Mouse (Mus musculus) limb, embryonic 14.5 days (tissue): ENCODE measurements at regions not wholly inside any gene's neighbourhood (a gene's known extent, or its start where the extent isn't known, plus 50 kb on each side); places are given as distances from the start of the nearest gene placed in this dataset.

Experiments used
- ATAC-seq: fragments of 200-750 bp; cut with Nextera tagmentation; 2 replicates; pipeline ENCODE4 v1.8.0; 2017; ENCODE audit warnings: low read depth, moderate number of reproducible peaks, moderate TSS enrichment; ENCODE audit not compliant: low FRiP score
- DNase-seq: peaks from one replicate; pipeline ENCODE4 v3.0.0-alpha.2; 2015; ENCODE audit warnings: low spot score
- H3K27ac ChIP-seq: fragments of 300-500 bp; sonication (generic); replicated peaks from 2 replicates; pipeline ENCODE4 v1.5.1; 2014; ENCODE audit warnings: low read depth, mild to moderate bottlenecking, low read length, moderate library complexity, mixed read lengths
- H3K27me3 ChIP-seq: fragments of 300-500 bp; sonication (generic); 2 replicates; pipeline ENCODE4 v1.6.1; 2014; ENCODE audit warnings: low read length, mixed read lengths; ENCODE audit not compliant: control insufficient read depth, insufficient read depth
- H3K36me3 ChIP-seq: fragments of 300-500 bp; sonication (generic); 2 replicates; pipeline ENCODE4 v1.6.1; 2014; ENCODE audit warnings: mild to moderate bottlenecking, low read length, moderate library complexity, mixed read lengths; ENCODE audit not compliant: control insufficient read depth, insufficient read depth
- H3K4me1 ChIP-seq: fragments of 300-500 bp; sonication (generic); 2 replicates; pipeline ENCODE4 v1.6.1; 2014; ENCODE audit warnings: antibody characterized with exemption, low read length, mixed read lengths; ENCODE audit not compliant: control insufficient read depth, insufficient read depth
- H3K4me2 ChIP-seq: fragments of 300-500 bp; sonication (generic); replicated peaks from 2 replicates; pipeline ENCODE4 v1.6.1; 2014; ENCODE audit warnings: low read depth, mild to moderate bottlenecking, low read length, moderate library complexity; ENCODE audit not compliant: severe bottlenecking
- H3K4me3 ChIP-seq: fragments of 300-500 bp; sonication (generic); replicated peaks from 2 replicates; pipeline ENCODE4 v1.5.1; 2014; ENCODE audit warnings: low read length
- H3K9ac ChIP-seq: fragments of 300-500 bp; sonication (generic); 2 replicates; pipeline ENCODE4 v1.6.1; 2014; ENCODE audit warnings: mild to moderate bottlenecking, low read depth, low read length, moderate library complexity; ENCODE audit not compliant: severe bottlenecking
- H3K9me3 ChIP-seq: fragments of 300-500 bp; sonication (generic); 2 replicates; pipeline ENCODE4 v1.6.1; 2016; ENCODE audit warnings: low read length; ENCODE audit not compliant: control insufficient read depth
- POLR2A ChIP-seq: fragments of 200-500 bp; IDR thresholded peaks from 2 replicates; pipeline ENCODE4 v1.8.0; 2012; ENCODE audit warnings: inconsistent platforms, mild to moderate bottlenecking, moderate library complexity, borderline replicate concordance; ENCODE audit not compliant: insufficient read depth, insufficient read length; ENCODE audit errors: extremely low read depth
- WGBS: fragments of 180-500 bp; shearing (Covaris S2); extraction: QIAGEN DNeasy Blood & Tissue Kit; methylation state at CpG from one replicate; pipeline ENCODE4 v1.1.7; 2014; 5-methylcytosine and 5-hydroxymethylcytosine counted together

DNA sequence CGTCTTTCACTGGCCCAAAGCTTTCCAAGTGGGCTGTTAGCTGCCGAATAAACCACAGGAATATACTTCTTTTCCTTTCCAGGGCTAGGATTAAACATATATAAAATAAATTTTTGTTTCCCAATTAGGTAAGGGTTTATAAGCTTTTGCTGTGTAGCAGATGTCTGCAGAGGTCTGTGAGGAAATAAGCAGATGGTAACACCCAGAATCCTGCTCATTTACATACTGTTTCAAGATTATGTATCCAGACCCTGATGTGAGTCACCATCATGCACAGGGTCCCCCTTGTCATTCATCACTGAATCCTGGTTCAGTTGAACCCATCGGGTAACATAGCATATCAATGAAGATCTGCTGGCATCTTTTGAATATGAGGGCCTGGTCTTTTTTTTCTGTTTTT, 242.9 kb downstream of the Pdzph1 start:
- WGBS, result 74% methylated on average over 3 of the region's 3 CpGs
- DNase-seq, result no peak
- no peaks in the 10 kb centered on the region for H3K27me3 ChIP-seq
- H3K9ac ChIP-seq, result no peak overlapping the region
- no peak overlapping the region for H3K4me2 ChIP-seq
- ATAC-seq, result no peak
- H3K4me1 ChIP-seq, result no peaks in the 10 kb centered on the region
- H3K27ac ChIP-seq, result no peak overlapping the region
- no peaks in the 10 kb centered on the region for H3K9me3 ChIP-seq
- no peak for TF ChIP-seq POLR2A
- H3K4me3 ChIP-seq, result no peak overlapping the region
- H3K36me3 ChIP-seq, result no peaks in the 10 kb centered on the region

DNA sequence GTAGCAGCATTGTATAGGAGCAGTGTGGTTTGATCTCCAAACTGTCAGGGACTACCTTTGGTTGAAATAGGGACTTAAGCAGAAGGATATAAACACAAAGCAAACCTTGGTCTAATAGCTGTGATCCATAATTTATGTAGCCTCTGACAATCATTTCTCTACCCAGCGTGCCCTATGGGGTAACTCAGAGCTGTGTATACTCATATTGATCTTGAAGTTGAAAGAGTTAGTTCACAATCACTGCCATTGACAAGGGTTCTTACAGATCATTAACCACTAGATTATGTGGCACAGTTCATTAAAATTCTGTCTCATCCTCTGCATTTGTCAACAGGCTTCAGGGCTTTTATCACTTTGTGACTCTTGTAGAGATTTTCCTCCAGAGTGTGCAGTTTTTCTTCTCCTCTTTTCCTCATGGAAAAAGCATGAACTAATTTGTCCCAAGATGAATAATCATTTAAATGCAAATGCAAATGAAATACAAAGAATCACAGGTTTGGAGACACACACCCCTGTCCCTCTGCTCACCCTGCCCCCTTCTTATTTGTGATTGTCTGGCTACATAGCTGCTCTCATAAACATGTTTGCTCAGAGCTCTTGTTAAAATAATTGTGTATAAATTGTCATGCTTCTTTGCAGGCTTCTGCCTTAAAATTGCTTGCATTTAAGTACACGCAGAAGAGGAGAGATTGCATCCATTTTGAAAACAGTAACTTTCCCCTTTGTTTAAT, 280.3 kb downstream of the Pdzph1 start:
- TF ChIP-seq POLR2A, result no peak
- H3K4me3 ChIP-seq, result no peak overlapping the region
- no peak for ATAC-seq
- no peak for DNase-seq
- no peak overlapping the region for H3K4me2 ChIP-seq
- H3K27me3 ChIP-seq, result no peaks in the 10 kb centered on the region
- H3K9me3 ChIP-seq, result no peaks in the 10 kb centered on the region
- no peaks in the 10 kb centered on the region for H3K36me3 ChIP-seq
- no peaks in the 10 kb centered on the region for H3K4me1 ChIP-seq
- no peak overlapping the region for H3K27ac ChIP-seq
- WGBS, result 82% methylated on average over 2 of the region's 2 CpGs
- no peak overlapping the region for H3K9ac ChIP-seq

DNA sequence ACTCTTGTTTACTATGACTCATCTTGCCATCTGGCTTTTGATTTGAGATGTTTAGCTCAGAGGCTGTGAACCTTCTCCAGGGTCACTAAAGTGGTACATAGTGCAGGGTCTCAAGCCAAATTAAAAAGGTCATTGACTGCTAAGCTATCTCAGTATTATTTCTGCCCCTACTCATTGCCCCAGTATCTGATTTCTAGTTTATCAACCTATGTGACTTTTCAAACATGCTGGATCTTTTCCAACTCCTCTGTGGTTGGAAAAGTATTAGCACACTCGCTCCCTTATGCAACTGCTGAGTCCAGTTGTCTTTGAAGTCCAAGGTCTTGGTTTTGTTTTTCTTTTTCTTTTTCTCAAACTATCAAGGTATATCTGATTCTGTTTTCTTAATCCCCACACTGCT, 301.0 kb downstream of the Pdzph1 start:
- WGBS, result 82% methylated on average over 1 of the region's 1 CpGs
- H3K9ac ChIP-seq, result no peak overlapping the region
- H3K36me3 ChIP-seq, result no peaks in the 10 kb centered on the region
- H3K4me1 ChIP-seq, result no peaks in the 10 kb centered on the region
- TF ChIP-seq POLR2A, result no peak
- no peak overlapping the region for H3K4me3 ChIP-seq
- no peak overlapping the region for H3K27ac ChIP-seq
- H3K27me3 ChIP-seq, result no peaks in the 10 kb centered on the region
- no peak for ATAC-seq
- H3K4me2 ChIP-seq, result no peak overlapping the region
- H3K9me3 ChIP-seq, result no peaks in the 10 kb centered on the region
- no peak for DNase-seq

DNA sequence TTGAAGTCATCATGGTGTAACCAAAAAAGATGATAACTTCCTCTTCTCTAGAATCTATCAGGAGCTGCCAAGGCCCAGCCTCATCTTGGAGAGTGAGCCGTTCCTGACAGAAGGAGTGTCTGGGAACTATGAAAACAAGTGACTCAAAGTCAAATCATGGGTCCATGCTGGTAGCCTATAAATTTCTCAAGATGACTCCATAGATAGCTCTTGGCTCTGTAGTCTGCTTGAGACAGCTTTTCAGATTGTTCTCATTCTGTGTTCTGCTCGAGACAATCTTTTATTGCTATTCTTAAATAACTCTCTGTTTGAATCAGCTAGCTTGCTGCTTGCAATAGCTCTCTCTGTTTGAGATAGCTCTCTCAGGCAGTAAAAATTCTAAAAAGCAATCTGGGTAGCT, 318.9 kb downstream of the Pdzph1 start:
- Histone ChIP-seq H3K27ac (no peak overlapping the region), H3K9ac (no peak overlapping the region), H3K36me3 (no peaks in the 10 kb centered on the region), H3K4me2 (no peak overlapping the region), H3K9me3 (no peaks in the 10 kb centered on the region), H3K4me3 (no peak overlapping the region), H3K4me1 (no peaks in the 10 kb centered on the region), H3K27me3 (no peaks in the 10 kb centered on the region)
- ATAC-seq, result no peak
- no peak for DNase-seq
- no peak for TF ChIP-seq POLR2A
- 41% methylated on average over 2 of the region's 2 CpGs for WGBS

DNA sequence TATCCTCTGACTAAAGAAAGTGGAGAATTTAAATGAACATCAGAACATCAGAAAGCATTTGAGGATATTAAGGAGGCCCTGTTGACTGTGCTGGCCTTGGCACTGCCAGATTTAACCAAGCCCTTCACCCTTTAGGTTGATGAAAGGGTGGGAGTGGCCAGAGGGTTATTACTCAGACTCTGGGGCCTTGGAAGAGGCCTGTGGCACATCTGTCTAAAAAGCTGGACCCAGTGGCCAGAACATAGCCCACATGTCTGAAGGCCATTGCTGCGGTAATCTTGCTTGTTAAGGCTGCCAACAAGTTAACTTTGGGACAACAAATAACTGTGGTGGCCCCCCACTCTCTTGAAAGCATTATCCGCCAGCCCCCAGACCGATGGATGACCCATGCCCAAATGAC, 323.1 kb downstream of the Pdzph1 start:
- Histone ChIP-seq H3K4me2 (no peak overlapping the region), H3K36me3 (no peaks in the 10 kb centered on the region), H3K9ac (no peak overlapping the region), H3K27ac (no peak overlapping the region), H3K27me3 (no peaks in the 10 kb centered on the region), H3K4me3 (no peak overlapping the region), H3K4me1 (no peaks in the 10 kb centered on the region), H3K9me3 (no peaks in the 10 kb centered on the region)
- no peak for TF ChIP-seq POLR2A
- DNase-seq (no peak), ATAC-seq (no peak)
- WGBS, result 94% methylated on average over 3 of the region's 3 CpGs
